Mouse (Mus musculus) embryonic facial prominence, embryonic 11.5 days (tissue): ENCODE results near the gene Mapk13. TPM values are rescaled to one million over a fixed set of nuclear protein-coding genes. Genes with fewer than 3 reads are reported as not detected.

Source experiments
- ATAC-seq: fragments of 200-750 bp; cut with Nextera tagmentation; replicated peaks from 2 replicates; pipeline ENCODE4 v1.8.0; 2017; ENCODE audit warnings: low read depth; ENCODE audit not compliant: insufficient number of reproducible peaks, low FRiP score, low TSS enrichment
- DNase-seq: peaks from one replicate; pipeline ENCODE4 v3.0.0-alpha.2; 2015; ENCODE audit warnings: low spot score
- H3K27ac ChIP-seq: fragments of 300-500 bp; sonication (generic); replicated peaks from 2 replicates; pipeline ENCODE4 v1.5.1; 2014; ENCODE audit warnings: mild to moderate bottlenecking, low read depth, low read length, control low read depth
- H3K27me3 ChIP-seq: fragments of 300-500 bp; sonication (generic); 2 replicates; pipeline ENCODE4 v1.6.1; 2014; ENCODE audit warnings: mild to moderate bottlenecking, low read length, moderate library complexity, mixed read lengths; ENCODE audit not compliant: control insufficient read depth, insufficient read depth
- H3K36me3 ChIP-seq: fragments of 300-500 bp; sonication (generic); replicated peaks from 2 replicates; pipeline ENCODE4 v1.6.1; 2014; ENCODE audit warnings: low read depth, mild to moderate bottlenecking, low read length, moderate library complexity, mixed read lengths; ENCODE audit not compliant: control insufficient read depth, insufficient read depth
- H3K4me1 ChIP-seq: fragments of 300-500 bp; sonication (generic); 2 replicates; pipeline ENCODE4 v1.6.1; 2014; ENCODE audit warnings: low read length, mixed read lengths; ENCODE audit not compliant: control insufficient read depth, insufficient read depth
- H3K4me2 ChIP-seq: fragments of 300-500 bp; sonication (generic); 2 replicates; pipeline ENCODE4 v1.6.1; 2014; ENCODE audit warnings: low read depth, mild to moderate bottlenecking, control low read depth, low read length, moderate library complexity
- H3K4me3 ChIP-seq: fragments of 300-500 bp; sonication (generic); 2 replicates; pipeline ENCODE4 v1.5.1; 2014; ENCODE audit warnings: low read depth, low read length, control low read depth
- H3K9ac ChIP-seq: fragments of 300-500 bp; sonication (generic); replicated peaks from 2 replicates; pipeline ENCODE4 v1.6.1; 2014; ENCODE audit warnings: mild to moderate bottlenecking, control low read depth, low read length
- H3K9me3 ChIP-seq: fragments of 300-500 bp; sonication (generic); replicated peaks from 2 replicates; pipeline ENCODE4 v1.6.1; 2016; ENCODE audit warnings: mild to moderate bottlenecking, low read length, inconsistent platforms, mixed read lengths; ENCODE audit not compliant: control insufficient read depth
- WGBS: fragments of 180-500 bp; shearing (Covaris S2); extraction: QIAGEN DNeasy Blood & Tissue Kit; methylation state at CpG from one replicate; pipeline ENCODE4 v1.1.7; 2014; 5-methylcytosine and 5-hydroxymethylcytosine counted together
- polyA plus RNA-seq: library from polyadenylated mRNA; unstranded; fragments of >200 nt; fragmentation: Nextera tagmentation; extraction: Ambion mirVana; gene quantifications from 2 replicates; pipeline ENCODE4 v1.2.1, GENCODE M21; 2014

Gene Mapk13
- polyA plus RNA-seq, 1 experiment from 2014 or later, result 10.3 TPM

- H3K4me2 ChIP-seq, result no peak overlapping the region
- H3K4me3 ChIP-seq, result no peak overlapping the region
- DNase-seq (no peak), ATAC-seq (no peak)
- H3K4me1 ChIP-seq, result no peaks in the 10 kb centered on the region
- no peak overlapping the region for H3K9ac ChIP-seq
- WGBS, result 88% methylated on average over 14 of the region's 14 CpGs
- H3K27me3 ChIP-seq, result no peaks in the 10 kb centered on the region
- no peaks in the 10 kb centered on the region for H3K9me3 ChIP-seq
- H3K27ac ChIP-seq, result no peak overlapping the region
- peaks cover 3% of the 10 kb centered on the region for H3K36me3 ChIP-seq
These were observed 60.0 kb downstream of the Mapk13 start for GRCm38 (mm10) chr17:28829120-28829519.

Other genes starting within 250 kb of the Mapk13 start
- not detected in 2 replicates for gene Armc12, start 238.5 kb upstream of the Mapk13 start, polyA plus RNA-seq
- gene Clpsl2, start 219.9 kb upstream of the Mapk13 start, polyA plus RNA-seq, result not detected in 2 replicates
- not detected in 2 replicates for gene Clps, start 208.5 kb upstream of the Mapk13 start, polyA plus RNA-seq
- 0.34 TPM in 1 of 2 replicates, not detected in the other for gene Lhfpl5, start 193.7 kb upstream of the Mapk13 start, polyA plus RNA-seq
- 130 and 135 TPM in 2 replicates for gene Srpk1, start 146.6 kb upstream of the Mapk13 start, polyA plus RNA-seq
- gene Slc26a8, start 79.1 kb upstream of the Mapk13 start, polyA plus RNA-seq, result 0.36 and 0.55 TPM in 2 replicates
- 53.0 and 53.7 TPM in 2 replicates for gene Mapk14, start 78.0 kb upstream of the Mapk13 start, polyA plus RNA-seq
- 0.62 and 1.5 TPM in 2 replicates for gene AC170998.1, start 43.2 kb upstream of the Mapk13 start, polyA plus RNA-seq
- gene Brpf3, start 31.8 kb downstream of the Mapk13 start, polyA plus RNA-seq, result 5.9 and 6.8 TPM in 2 replicates
- not detected in 2 replicates for gene Pnpla1, start 89.1 kb downstream of the Mapk13 start, polyA plus RNA-seq
- 0.13 and 0.46 TPM in 2 replicates for gene 4930539E08Rik, start 146.0 kb downstream of the Mapk13 start, polyA plus RNA-seq
- not detected in 2 replicates for gene Pxt1, start 174.5 kb downstream of the Mapk13 start, polyA plus RNA-seq
- gene Kctd20, start 182.7 kb downstream of the Mapk13 start, polyA plus RNA-seq, result 109 and 110 TPM in 2 replicates
- gene Stk38, start 238.7 kb downstream of the Mapk13 start, polyA plus RNA-seq, result 121 and 127 TPM in 2 replicates